Mouse (Mus musculus) forebrain, embryonic 10.5 days (tissue): ENCODE results near the gene Calhm5. TPM values are rescaled to one million over a fixed set of nuclear protein-coding genes. Genes with fewer than 3 reads are reported as not detected.

Source experiments
- DNase-seq: peaks from one replicate; pipeline ENCODE4 v3.0.0-alpha.2; 2017; ENCODE audit warnings: low spot score; ENCODE audit errors: extremely low spot score
- H3K27ac ChIP-seq: fragments of 300-500 bp; sonication (generic); 2 replicates; pipeline ENCODE4 v1.5.1; 2016; ENCODE audit warnings: mild to moderate bottlenecking
- H3K27me3 ChIP-seq: fragments of 300-500 bp; sonication (generic); 2 replicates; pipeline ENCODE4 v1.6.1; 2016; ENCODE audit warnings: mild to moderate bottlenecking; ENCODE audit not compliant: poor library complexity, severe bottlenecking
- H3K36me3 ChIP-seq: fragments of 300-500 bp; sonication (generic); replicated peaks from 2 replicates; pipeline ENCODE4 v1.6.1; 2016; ENCODE audit warnings: mild to moderate bottlenecking, moderate library complexity
- H3K4me1 ChIP-seq: fragments of 300-500 bp; sonication (generic); 2 replicates; pipeline ENCODE4 v1.6.1; 2016
- H3K4me3 ChIP-seq: fragments of 300-500 bp; sonication (generic); 2 replicates; pipeline ENCODE4 v1.5.1; 2016; ENCODE audit warnings: mild to moderate bottlenecking, moderate library complexity
- H3K9me3 ChIP-seq: fragments of 300-500 bp; sonication (generic); 2 replicates; pipeline ENCODE4 v1.6.1; 2016; ENCODE audit warnings: mild to moderate bottlenecking, moderate library complexity
- WGBS: fragments of 180-500 bp; shearing (Covaris S2); methylation state at CpG from one replicate; pipeline ENCODE4 v1.1.7; 2016; 5-methylcytosine and 5-hydroxymethylcytosine counted together
- polyA plus RNA-seq: library from polyadenylated mRNA; unstranded; fragments of >200 nt; fragmentation: Nextera tagmentation; extraction: Ambion mirVana; gene quantifications from 2 replicates; pipeline ENCODE4 v1.2.1, GENCODE M21; 2016

Gene Calhm5
- polyA plus RNA-seq, 1 experiment from 2014 or later: 0.09 TPM

DNA sequence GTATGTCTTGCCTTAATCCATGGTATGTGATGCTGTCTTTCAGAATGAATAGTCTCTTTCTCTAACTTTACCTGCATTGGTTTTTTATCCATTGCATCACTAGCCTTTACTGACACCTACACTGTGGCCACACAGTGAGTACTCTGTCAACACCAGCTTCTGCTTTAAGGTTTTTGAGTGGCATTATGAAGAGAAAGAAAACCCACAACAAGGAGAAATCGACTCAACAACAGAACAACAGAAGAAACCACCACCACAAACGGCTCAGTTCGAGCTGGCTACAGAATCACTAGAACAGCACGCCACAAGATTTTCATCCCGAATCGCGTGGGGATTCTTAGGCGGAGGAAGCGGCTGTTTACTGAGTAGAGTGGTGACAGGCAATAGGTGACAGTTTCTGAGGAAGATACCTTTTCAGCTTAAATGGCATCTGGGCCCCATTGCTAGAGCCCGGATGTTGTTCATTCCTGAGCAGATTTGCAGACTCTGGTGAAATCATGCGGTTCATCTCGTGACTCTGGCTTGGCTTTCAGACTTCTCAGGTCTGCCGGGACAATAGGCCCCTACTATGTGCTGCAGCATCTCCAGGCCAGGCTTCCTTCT is 14.6 kb upstream of the Calhm5 start:
- H3K36me3 ChIP-seq: no peaks in the 10 kb centered on the region
- H3K9me3 ChIP-seq: no peaks in the 10 kb centered on the region
- DNase-seq: no peak
- H3K27me3 ChIP-seq: no peaks in the 10 kb centered on the region
- H3K4me3 ChIP-seq: no peak overlapping the region
- WGBS: 82% methylated on average over 13 of the region's 13 CpGs
- no peaks in the 10 kb centered on the region for H3K4me1 ChIP-seq
- H3K27ac ChIP-seq: no peak overlapping the region

DNA sequence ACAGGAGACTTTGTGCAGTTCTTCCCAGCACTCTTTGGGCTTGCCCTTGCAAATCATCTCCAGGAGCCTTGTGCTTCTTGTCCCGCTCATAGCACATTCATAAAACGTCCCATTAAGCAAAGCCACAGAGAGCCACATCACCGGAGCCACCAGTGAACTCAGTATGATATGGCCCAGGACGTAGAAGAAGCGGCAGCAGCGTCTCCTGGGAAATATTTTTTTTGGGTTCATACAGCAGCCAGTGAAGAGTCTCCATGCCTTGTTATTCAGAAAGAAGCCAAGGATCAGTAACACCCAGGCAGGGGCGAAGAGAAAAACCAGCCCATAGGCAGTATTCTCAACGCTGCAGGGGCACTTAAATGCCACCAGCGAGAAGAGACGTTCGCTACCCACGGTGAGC is 355 bp downstream of the Calhm5 start:
- H3K9me3 ChIP-seq: no peaks in the 10 kb centered on the region
- no peaks in the 10 kb centered on the region for H3K36me3 ChIP-seq
- peaks cover 8% of the 10 kb centered on the region; the same call in 1 of the 2 replicates for H3K4me1 ChIP-seq
- DNase-seq: no peak
- H3K27ac ChIP-seq: peak overlapping the region; percentile 4; the same call in 1 of the 2 replicates
- H3K27me3 ChIP-seq: no peaks in the 10 kb centered on the region
- 75% methylated on average over 12 of the region's 12 CpGs for WGBS
- H3K4me3 ChIP-seq: peak overlapping the region; percentile 32

DNA sequence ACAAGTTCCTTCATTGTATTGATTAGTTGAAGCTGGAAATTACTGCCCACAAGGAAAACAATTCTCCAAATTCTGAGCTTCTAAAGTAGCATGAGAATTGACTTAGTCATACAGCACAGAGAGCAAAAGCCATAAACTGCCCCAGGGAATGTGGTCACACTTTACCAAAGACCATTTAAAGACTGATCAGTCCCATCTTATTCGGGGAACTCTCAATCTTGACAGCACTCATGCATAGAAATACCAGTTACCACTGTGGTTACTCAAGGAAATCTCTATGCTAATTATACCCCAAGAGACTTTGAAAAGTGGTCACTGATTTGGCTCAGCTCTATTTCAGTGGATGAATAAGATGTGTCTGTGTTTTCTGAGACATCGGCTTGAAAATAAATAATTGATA is 1.2 kb downstream of the Calhm5 start:
- no peaks in the 10 kb centered on the region for H3K9me3 ChIP-seq
- no peaks in the 10 kb centered on the region for H3K27me3 ChIP-seq
- peaks cover 8% of the 10 kb centered on the region; the same call in 1 of the 2 replicates for H3K4me1 ChIP-seq
- DNase-seq: no peak
- H3K27ac ChIP-seq: no peak overlapping the region
- WGBS: 85% methylated on average over 2 of the region's 2 CpGs
- H3K36me3 ChIP-seq: no peaks in the 10 kb centered on the region
- no peak overlapping the region for H3K4me3 ChIP-seq

DNA sequence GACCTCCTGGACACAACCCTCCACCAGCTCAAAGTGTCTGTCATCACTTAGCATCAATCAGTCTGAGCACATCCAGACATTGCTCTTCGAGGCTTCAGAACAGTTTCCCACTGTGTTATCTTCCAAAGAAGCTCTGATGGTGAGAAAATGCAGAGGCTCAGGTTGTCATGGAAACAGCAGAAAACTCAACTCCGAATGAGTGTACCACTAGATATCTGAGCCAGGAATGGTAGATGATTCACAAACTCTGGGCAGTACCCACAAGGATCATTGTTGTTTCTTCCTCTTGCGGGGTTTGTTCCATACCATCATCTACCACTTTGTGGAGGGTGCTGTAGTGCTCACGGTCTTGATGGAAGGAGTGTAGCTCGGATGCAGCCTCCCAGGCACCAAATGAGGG is 4.4 kb downstream of the Calhm5 start:
- H3K4me1 ChIP-seq: peaks cover 8% of the 10 kb centered on the region; the same call in 1 of the 2 replicates
- no peaks in the 10 kb centered on the region for H3K27me3 ChIP-seq
- WGBS: 83% methylated on average over 5 of the region's 5 CpGs
- H3K9me3 ChIP-seq: no peaks in the 10 kb centered on the region
- DNase-seq: no peak
- H3K36me3 ChIP-seq: no peaks in the 10 kb centered on the region
- H3K27ac ChIP-seq: no peak overlapping the region
- no peak overlapping the region for H3K4me3 ChIP-seq

DNA sequence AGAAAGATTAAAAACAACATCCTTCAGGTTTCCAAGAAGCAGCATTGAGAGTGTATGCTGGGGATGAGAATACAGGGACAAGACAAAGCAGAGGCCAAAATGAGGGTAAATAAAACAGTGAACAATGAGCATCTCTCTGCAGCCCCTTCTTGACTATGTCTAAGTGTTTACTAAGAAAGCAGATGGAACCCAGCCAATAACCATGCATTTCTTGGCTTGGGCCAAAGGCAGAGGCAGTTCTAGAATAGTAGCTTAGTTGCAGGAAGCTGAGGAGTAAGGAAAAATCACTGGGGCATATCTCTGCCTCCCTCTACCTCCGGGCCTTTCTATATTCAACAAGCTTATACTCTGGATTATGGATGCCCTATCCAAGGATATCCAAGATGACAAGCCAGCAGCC is 5.8 kb downstream of the Calhm5 start:
- no peak for DNase-seq
- WGBS: 89% methylated on average over 1 of the region's 1 CpGs
- Histone ChIP-seq H3K36me3 (no peaks in the 10 kb centered on the region), H3K27me3 (no peaks in the 10 kb centered on the region), H3K4me3 (no peak overlapping the region), H3K27ac (no peak overlapping the region), H3K4me1 (no peaks in the 10 kb centered on the region), H3K9me3 (no peaks in the 10 kb centered on the region)

DNA sequence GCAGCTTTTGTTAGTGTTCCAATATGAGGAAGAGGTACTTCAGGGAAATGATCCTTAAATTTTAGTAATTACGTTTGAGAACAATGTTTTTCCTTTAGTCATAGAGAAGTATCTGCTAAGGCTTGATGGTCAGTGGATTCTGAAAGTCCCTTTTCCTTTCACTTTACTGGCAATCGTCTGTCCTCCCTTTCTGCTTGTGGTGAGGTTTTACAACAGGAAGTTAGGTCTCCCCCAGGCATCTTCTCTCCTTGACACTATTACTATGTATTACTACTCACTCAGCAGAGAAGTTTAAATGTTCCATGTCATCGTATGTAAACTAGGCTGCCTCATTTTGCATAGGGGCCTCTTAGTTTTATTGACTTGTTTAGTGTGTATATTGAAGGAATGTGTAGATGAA is 6.8 kb downstream of the Calhm5 start:
- Histone ChIP-seq H3K27ac (no peak overlapping the region), H3K9me3 (no peaks in the 10 kb centered on the region), H3K4me1 (no peaks in the 10 kb centered on the region), H3K36me3 (no peaks in the 10 kb centered on the region), H3K4me3 (no peak overlapping the region), H3K27me3 (no peaks in the 10 kb centered on the region)
- no peak for DNase-seq
- WGBS: 80% methylated on average over 3 of the region's 3 CpGs

DNA sequence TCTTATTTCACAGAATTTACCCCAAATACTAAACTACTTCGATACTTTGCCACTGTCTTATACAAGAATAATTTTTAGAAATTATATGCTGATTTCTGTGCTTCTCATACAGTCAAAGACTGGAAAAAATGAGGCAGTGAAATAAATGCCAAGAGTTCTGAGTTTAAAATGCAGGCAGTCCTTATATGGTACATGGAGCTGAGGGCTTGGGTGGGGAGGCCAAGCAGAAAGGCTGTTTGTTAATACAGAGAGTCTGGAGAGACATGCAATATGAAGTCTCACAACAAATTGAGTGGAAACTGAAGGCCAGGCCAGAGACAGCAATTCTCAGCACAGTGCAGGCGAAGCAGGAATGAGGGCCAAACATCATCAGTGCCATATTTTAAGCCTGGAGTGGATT is 7.8 kb downstream of the Calhm5 start:
- 82% methylated on average over 2 of the region's 2 CpGs for WGBS
- no peak overlapping the region for H3K27ac ChIP-seq
- no peaks in the 10 kb centered on the region for H3K4me1 ChIP-seq
- no peak for DNase-seq
- H3K9me3 ChIP-seq: no peaks in the 10 kb centered on the region
- H3K27me3 ChIP-seq: no peaks in the 10 kb centered on the region
- H3K36me3 ChIP-seq: no peaks in the 10 kb centered on the region
- H3K4me3 ChIP-seq: no peak overlapping the region

DNA sequence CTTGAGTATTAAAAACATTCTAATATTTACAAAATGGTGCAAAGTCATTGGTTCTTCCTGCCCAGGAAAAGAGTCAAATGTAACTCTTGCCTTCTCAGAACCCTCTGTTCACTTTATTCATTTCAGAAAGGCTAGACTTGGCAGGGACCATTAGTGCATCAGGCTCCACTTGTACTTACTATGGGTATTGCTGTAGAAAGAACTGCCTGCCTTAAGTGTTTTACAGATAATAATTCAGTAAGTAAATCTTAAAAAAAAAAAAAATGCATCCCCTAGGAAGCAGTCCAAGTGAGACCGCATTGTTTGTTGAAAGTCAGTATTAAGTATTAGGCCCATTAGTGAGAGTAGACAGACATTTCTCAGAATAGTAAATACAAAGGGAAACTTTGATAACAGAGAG is 9.8 kb downstream of the Calhm5 start:
- Histone ChIP-seq H3K27me3 (no peaks in the 10 kb centered on the region), H3K36me3 (no peaks in the 10 kb centered on the region), H3K9me3 (no peaks in the 10 kb centered on the region), H3K27ac (no peak overlapping the region), H3K4me1 (no peaks in the 10 kb centered on the region), H3K4me3 (no peak overlapping the region)
- DNase-seq: no peak
- WGBS: 94% methylated on average over 1 of the region's 1 CpGs

DNA sequence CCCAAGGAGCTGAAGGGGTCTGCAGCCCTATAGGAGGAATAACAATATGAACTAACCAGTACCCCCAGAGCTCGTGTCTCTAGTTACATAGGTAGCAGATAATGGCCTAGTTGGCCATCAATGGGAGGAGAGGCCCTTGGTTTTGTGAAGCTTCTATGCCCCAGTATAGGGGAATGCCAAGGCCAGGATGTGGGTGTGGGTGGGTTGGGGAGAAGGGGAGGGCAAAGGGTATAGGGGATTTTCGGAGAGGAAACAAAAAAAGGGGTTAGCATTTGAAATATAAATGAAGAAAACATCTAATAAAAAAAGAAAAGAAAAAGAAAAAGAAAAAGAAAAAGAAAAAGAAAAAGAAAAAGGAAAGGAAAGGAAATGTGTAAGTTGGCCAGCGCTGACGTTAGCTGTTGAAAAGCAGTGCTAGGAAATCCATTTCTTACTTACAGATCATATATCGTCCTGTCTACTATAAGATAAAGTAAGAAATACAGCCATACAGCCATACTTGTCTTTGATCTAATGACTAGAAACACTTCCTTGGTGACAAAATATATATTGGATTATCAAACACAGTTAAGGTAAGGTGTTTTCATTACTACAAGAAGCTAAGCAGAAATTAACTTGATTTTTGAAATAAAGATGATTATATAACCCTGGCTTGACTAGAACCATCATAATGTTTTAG is 21.7 kb downstream of the Calhm5 start:
- Histone ChIP-seq H3K27ac (no peak overlapping the region), H3K4me1 (peaks cover 10% of the 10 kb centered on the region), H3K36me3 (no peaks in the 10 kb centered on the region), H3K27me3 (no peaks in the 10 kb centered on the region), H3K9me3 (no peaks in the 10 kb centered on the region), H3K4me3 (no peak overlapping the region)
- no peak for DNase-seq
- 88% methylated on average over 5 of the region's 5 CpGs for WGBS

DNA sequence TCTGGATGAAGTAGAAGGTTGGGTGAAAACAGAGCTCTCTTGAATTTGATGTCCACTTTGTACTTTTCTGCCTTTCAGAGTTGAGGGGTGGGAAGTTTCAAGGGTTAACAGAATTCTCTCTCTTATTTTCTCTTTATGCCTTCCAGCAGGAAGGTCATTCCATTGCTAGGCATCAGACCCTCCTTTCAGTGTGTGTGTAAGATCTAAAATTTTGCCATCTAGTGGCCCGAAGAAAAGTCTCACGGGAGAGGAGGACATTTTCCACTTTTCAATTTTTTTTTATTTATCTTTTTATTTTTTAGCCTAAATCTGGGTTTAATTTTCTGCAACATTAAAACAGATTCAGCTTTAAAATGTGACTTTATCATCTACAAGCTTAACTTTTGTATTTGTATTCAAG is 24.7 kb downstream of the Calhm5 start:
- WGBS: 67% methylated on average over 2 of the region's 2 CpGs
- no peak overlapping the region for H3K27ac ChIP-seq
- no peaks in the 10 kb centered on the region for H3K9me3 ChIP-seq
- peaks cover 10% of the 10 kb centered on the region for H3K4me1 ChIP-seq
- no peak overlapping the region for H3K4me3 ChIP-seq
- H3K27me3 ChIP-seq: no peaks in the 10 kb centered on the region
- no peak for DNase-seq
- no peaks in the 10 kb centered on the region for H3K36me3 ChIP-seq

DNA sequence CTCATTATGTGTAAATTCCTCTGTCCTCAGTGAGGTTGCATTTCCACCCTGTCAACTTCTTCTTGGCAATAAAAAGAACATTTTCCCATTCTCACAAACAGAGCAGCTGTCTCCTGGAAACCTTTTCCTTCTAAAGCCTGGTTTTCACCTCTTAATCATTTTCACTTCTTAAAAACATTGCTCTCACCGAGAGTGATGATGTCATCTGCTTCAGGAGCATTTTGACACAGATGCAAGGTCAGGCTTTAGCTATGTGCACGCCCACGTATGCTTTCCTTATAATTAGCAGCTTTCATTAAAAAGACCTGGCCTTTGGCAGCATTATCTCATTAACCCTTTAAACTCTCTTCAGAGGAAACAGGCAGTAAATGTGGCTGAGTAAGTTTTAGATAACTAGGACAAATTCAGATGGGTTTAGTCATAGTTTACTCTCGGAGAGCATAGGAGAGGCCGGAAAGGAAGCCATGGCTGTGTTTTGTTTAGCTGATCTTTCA is 25.3 kb downstream of the Calhm5 start:
- H3K36me3 ChIP-seq: no peaks in the 10 kb centered on the region
- no peak overlapping the region for H3K4me3 ChIP-seq
- H3K4me1 ChIP-seq: peaks cover 10% of the 10 kb centered on the region
- H3K27me3 ChIP-seq: no peaks in the 10 kb centered on the region
- no peak overlapping the region for H3K27ac ChIP-seq
- 62% methylated on average over 5 of the region's 5 CpGs for WGBS
- DNase-seq: no peak
- no peaks in the 10 kb centered on the region for H3K9me3 ChIP-seq

DNA sequence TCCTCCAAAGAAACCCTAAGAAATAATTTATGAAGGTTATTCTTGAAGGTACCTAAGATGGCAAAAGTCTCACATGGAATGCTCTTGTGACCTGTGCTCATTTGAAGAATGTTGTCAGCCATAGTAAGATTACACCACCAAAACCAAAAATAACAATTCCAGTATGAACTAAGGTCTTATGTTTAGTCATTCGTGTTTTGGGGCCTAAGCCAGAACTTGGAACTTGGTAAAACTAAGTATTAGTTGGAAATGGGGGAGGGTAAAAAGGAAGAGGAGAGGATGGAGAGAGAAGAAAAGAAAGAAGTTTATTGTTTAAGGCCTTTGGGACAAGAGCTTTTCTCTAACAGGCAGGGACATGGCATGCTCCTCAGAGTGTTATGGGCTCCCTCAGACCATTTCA is 26.7 kb downstream of the Calhm5 start:
- Histone ChIP-seq H3K4me3 (no peak overlapping the region), H3K27me3 (no peaks in the 10 kb centered on the region), H3K36me3 (no peaks in the 10 kb centered on the region), H3K9me3 (no peaks in the 10 kb centered on the region), H3K4me1 (peaks cover 10% of the 10 kb centered on the region), H3K27ac (no peak overlapping the region)
- DNase-seq: no peak
- 74% methylated on average over 1 of the region's 1 CpGs for WGBS

DNA sequence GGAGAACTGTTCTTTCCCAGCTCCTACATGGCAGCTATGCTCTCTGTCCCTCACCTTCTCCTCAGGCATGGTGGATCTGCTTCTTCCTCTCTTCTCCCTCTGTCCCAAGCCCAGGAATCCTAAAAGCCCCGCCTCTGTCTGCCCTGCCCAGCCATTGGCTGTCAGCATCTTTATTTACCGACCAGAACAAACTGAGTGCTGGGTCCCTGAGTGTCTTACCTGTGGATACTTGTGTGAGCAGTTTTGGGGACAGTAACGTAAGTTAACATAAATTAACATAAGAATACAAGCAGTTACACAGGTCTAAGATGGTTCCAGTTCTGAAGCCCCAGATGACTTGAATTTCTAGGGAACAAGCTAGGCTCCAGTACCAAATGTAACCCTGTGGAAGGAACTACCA is 29.7 kb downstream of the Calhm5 start:
- Histone ChIP-seq H3K4me1 (peaks cover 10% of the 10 kb centered on the region), H3K27me3 (no peaks in the 10 kb centered on the region), H3K4me3 (no peak overlapping the region), H3K9me3 (no peaks in the 10 kb centered on the region), H3K27ac (no peak overlapping the region), H3K36me3 (no peaks in the 10 kb centered on the region)
- WGBS: 56% methylated on average over 3 of the region's 3 CpGs
- no peak for DNase-seq
